Mouse (Mus musculus) myocyte (in vitro differentiated cells): Measurements from ENCODE around the gene Susd3. TPM values are rescaled to one million over a fixed set of nuclear protein-coding genes. Genes with fewer than 3 reads are reported as not detected.

Experiments used
- H3K27me3 ChIP-seq: one replicate; pipeline ENCODE4 v1.6.1; 2011; ENCODE audit not compliant: control insufficient read depth, insufficient read depth, insufficient read length
- H3K36me3 ChIP-seq: one replicate; pipeline ENCODE4 v1.6.1; 2011; ENCODE audit not compliant: control insufficient read depth, insufficient read depth
- H3K4me2 ChIP-seq: one replicate; pipeline ENCODE4 v1.6.1; 2011; ENCODE audit warnings: low read depth, control low read depth
- H3K4me3 ChIP-seq: one replicate; pipeline ENCODE4 v1.5.1; 2011; ENCODE audit warnings: mild to moderate bottlenecking, control low read depth, moderate library complexity
- H3K79me2 ChIP-seq: one replicate; pipeline ENCODE4 v1.6.1; 2011; ENCODE audit not compliant: control insufficient read depth, insufficient read depth
- H3ac ChIP-seq: one replicate; pipeline ENCODE4 v1.6.1; 2011; ENCODE audit not compliant: control insufficient read depth, insufficient read length
- CEBPB ChIP-seq: IDR thresholded peaks from 2 replicates; pipeline ENCODE4 v1.6.1; 2011; ENCODE audit warnings: mild to moderate bottlenecking, moderate library complexity; ENCODE audit not compliant: poor library complexity, insufficient read depth, severe bottlenecking
- E2F4 ChIP-seq: IDR thresholded peaks from one replicate; pipeline ENCODE4 v1.6.1; 2011; ENCODE audit warnings: mild to moderate bottlenecking, control low read depth, moderate library complexity; ENCODE audit not compliant: insufficient read depth
- MAX ChIP-seq: IDR thresholded peaks from one replicate; pipeline ENCODE4 v1.6.1; 2011; ENCODE audit warnings: low read depth, mild to moderate bottlenecking, control low read depth
- MYOD1 ChIP-seq, 3 experiments: IDR thresholded peaks; one replicate each; pipeline ENCODE4 v1.6.1; 2011; ENCODE audit warnings: control low read depth in 2 of 3, low read depth in 2 of 3, mild to moderate bottlenecking in 2 of 3, moderate library complexity in 1 of 3; ENCODE audit not compliant: insufficient read length in 2 of 3, control insufficient read depth in 1 of 3
- MYOG ChIP-seq, 3 experiments: IDR thresholded peaks; one replicate each; pipeline ENCODE4 v1.6.1; 2011; ENCODE audit warnings: control low read depth in 2 of 3, low read depth in 2 of 3, mild to moderate bottlenecking in 2 of 3; ENCODE audit not compliant: insufficient read length in 2 of 3, control insufficient read depth in 1 of 3, insufficient read depth in 1 of 3
- POLR2A ChIP-seq: IDR thresholded peaks from one replicate; pipeline ENCODE4 v1.6.1; 2011; ENCODE audit warnings: low read depth, mild to moderate bottlenecking, control low read depth, moderate library complexity; ENCODE audit not compliant: insufficient read length
- POLR2AphosphoS2 ChIP-seq: IDR thresholded peaks from one replicate; pipeline ENCODE4 v1.6.1; 2011; ENCODE audit warnings: low read depth, control low read depth; ENCODE audit not compliant: insufficient read length
- REST ChIP-seq: IDR thresholded peaks from one replicate; pipeline ENCODE4 v1.6.1; 2011; ENCODE audit warnings: mild to moderate bottlenecking, control low read depth, moderate library complexity; ENCODE audit not compliant: insufficient read depth, insufficient read length
- SRF ChIP-seq: IDR thresholded peaks from one replicate; pipeline ENCODE4 v1.6.1; 2011; ENCODE audit warnings: low read depth; ENCODE audit not compliant: control insufficient read depth, insufficient read length
- TCF12 ChIP-seq: IDR thresholded peaks from one replicate; pipeline ENCODE4 v1.6.1; 2011; ENCODE audit warnings: mild to moderate bottlenecking, control low read depth; ENCODE audit not compliant: poor library complexity, insufficient read depth, severe bottlenecking
- TCF3 ChIP-seq: IDR thresholded peaks from one replicate; pipeline ENCODE4 v1.6.1; 2011; ENCODE audit warnings: low read depth, control low read depth; ENCODE audit not compliant: insufficient read length
- USF1 ChIP-seq: IDR thresholded peaks from one replicate; pipeline ENCODE4 v1.6.1; 2011; ENCODE audit warnings: low read depth, mild to moderate bottlenecking, control low read depth, moderate library complexity
- polyA plus RNA-seq: library from polyadenylated mRNA; unstranded; fragments of >200 nt; fragmentation: generic; extraction: Trizol; gene quantifications from one replicate; pipeline ENCODE4 v1.2.1, GENCODE M21; 2012; ENCODE audit warnings: missing spikeins

Susd3 gene
- polyA plus RNA-seq, 1 experiment = 2.2 TPM

GRCm38 (mm10) chr13:49225159-49225558, 23.3 kb downstream of the Susd3 start:
- Histone ChIP-seq H3K4me3 (no peak overlapping the region), H3K36me3 (no peaks in the 10 kb centered on the region), H3K79me2 (no peaks in the 10 kb centered on the region), H3K27me3 (no peaks in the 10 kb centered on the region), H3ac (no peak overlapping the region), H3K4me2 (no peak overlapping the region)
- no peak for TF ChIP-seq TCF12
- TF ChIP-seq SRF = no peak
- TF ChIP-seq POLR2A = no peak
- TF ChIP-seq MYOG (IDR thresholded peaks at IDR 0.05; ENCODE audit: control insufficient read depth in 1 of 3, insufficient read depth in 1 of 3, insufficient read length in 2 of 3, low read depth in 2 of 3) = no peak
- TF ChIP-seq REST = no peak
- no peak for TF ChIP-seq MYOD1 (IDR thresholded peaks at IDR 0.05; ENCODE audit: control insufficient read depth in 1 of 3, insufficient read length in 2 of 3, low read depth in 2 of 3)
- TF ChIP-seq USF1 = no peak
- TF ChIP-seq CEBPB = no peak
- no peak for TF ChIP-seq POLR2AphosphoS2
- TF ChIP-seq MAX = no peak
- TF ChIP-seq TCF3 = no peak
- TF ChIP-seq E2F4 = no peak

DNA sequence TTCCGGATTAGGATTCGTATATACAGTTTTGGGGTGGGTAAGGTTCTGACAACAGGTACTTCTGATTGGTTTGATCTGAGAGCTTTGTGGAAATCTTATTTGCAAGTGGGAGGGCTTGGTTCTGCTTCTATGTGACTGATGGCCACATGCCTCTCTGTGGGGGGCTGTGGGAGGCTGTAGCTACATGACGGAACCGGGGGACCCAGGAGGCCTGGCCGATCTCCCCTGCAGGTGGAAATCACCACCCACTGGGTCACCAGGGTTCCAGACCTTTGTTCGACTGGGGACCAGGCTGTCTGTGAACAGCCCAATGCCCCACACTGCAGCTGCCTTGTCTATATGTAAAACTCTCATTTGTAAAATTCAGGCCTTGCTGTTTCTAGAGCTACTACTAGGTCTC, 23.8 kb downstream of the Susd3 start:
- TF ChIP-seq USF1 = no peak
- Histone ChIP-seq H3K36me3 (no peaks in the 10 kb centered on the region), H3K27me3 (no peaks in the 10 kb centered on the region), H3ac (no peak overlapping the region), H3K4me2 (no peak overlapping the region), H3K79me2 (no peaks in the 10 kb centered on the region), H3K4me3 (no peak overlapping the region)

DNA sequence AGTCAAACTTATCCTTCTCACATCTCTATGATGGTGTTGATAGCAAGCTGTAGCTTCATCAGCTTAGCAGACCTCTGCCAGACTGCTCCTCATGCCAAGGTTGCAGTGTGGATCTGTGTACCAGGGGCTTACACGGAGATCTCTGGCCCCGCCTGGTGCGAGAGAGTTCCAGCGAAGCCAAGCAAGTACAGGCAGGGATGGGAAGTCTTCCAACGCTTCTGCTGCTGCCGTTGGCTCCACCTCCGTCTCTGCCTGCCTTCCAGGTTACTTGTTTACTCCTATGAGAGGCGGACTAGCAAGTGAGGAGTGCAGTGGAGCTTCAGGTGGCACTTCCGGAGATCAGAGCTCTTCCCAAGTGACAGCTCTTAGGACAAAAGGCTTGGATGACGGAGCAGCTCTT, 24.2 kb downstream of the Susd3 start:
- H3K4me3 ChIP-seq = no peak overlapping the region
- no peaks in the 10 kb centered on the region for H3K79me2 ChIP-seq
- no peak overlapping the region for H3K4me2 ChIP-seq
- no peaks in the 10 kb centered on the region for H3K36me3 ChIP-seq
- H3ac ChIP-seq = no peak overlapping the region
- TF ChIP-seq SRF (no peak), TCF12 (no peak), E2F4 (no peak), MYOG (IDR thresholded peaks at IDR 0.05; ENCODE audit: control insufficient read depth in 1 of 3, insufficient read depth in 1 of 3, insufficient read length in 2 of 3, low read depth in 2 of 3) (no peak), POLR2AphosphoS2 (no peak), POLR2A (no peak), CEBPB (no peak), MAX (no peak), USF1 (no peak), REST (no peak), MYOD1 (IDR thresholded peaks at IDR 0.05; ENCODE audit: control insufficient read depth in 1 of 3, insufficient read length in 2 of 3, low read depth in 2 of 3) (no peak), TCF3 (no peak)
- no peaks in the 10 kb centered on the region for H3K27me3 ChIP-seq

DNA sequence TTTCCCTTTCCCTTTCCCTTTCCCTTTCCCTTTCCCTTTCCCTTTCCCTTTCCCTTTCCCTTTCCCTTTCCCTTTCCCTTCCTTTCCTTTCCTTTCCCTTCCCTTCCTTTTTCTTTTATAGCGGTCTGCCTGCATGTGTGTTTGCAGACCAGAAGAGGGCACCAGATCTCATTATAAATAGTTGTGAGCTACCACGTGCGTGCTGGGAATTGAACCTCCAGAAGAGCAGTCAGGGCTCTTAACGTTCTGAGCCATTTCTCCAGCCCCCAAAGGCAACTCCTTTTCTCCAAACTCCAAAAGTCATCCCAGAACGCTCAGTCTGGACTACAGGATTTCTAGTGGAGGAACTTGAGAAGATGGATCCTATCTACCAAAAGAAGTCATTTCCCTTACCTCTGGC, 27.6 kb downstream of the Susd3 start:
- H3ac ChIP-seq = no peak overlapping the region
- no peaks in the 10 kb centered on the region for H3K27me3 ChIP-seq
- no peak overlapping the region for H3K4me2 ChIP-seq
- no peaks in the 10 kb centered on the region for H3K36me3 ChIP-seq
- no peaks in the 10 kb centered on the region for H3K79me2 ChIP-seq
- H3K4me3 ChIP-seq = no peak overlapping the region
- TF ChIP-seq E2F4 (no peak), TCF3 (no peak), MAX (no peak), TCF12 (no peak), MYOD1 (IDR thresholded peaks at IDR 0.05; ENCODE audit: control insufficient read depth in 1 of 3, insufficient read length in 2 of 3, low read depth in 2 of 3) (no peak), USF1 (no peak), CEBPB (no peak), MYOG (IDR thresholded peaks at IDR 0.05; ENCODE audit: control insufficient read depth in 1 of 3, insufficient read depth in 1 of 3, insufficient read length in 2 of 3, low read depth in 2 of 3) (no peak), POLR2AphosphoS2 (no peak)

DNA sequence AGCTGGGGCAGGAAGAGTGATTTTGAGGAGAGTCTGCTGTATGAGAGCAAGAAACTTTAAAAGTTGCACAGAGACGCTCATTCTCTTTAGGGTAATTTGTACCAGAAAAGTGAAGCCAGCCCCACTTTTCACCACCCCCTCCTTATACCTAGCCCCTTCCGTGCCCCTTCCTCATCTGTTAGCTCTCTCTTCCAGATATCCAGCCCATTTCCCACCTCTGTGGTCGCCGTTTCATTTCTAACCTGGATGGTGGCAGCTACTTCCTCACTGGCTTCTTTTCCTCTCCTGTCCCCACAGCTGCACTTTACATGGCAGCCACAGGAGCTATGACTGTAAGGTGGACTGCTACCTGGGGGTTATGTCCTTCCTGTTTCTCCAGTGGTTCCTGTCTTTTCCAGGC, 29.1 kb downstream of the Susd3 start:
- no peak for TF ChIP-seq USF1
- no peak for TF ChIP-seq TCF12
- no peak for TF ChIP-seq POLR2A
- TF ChIP-seq REST = no peak
- TF ChIP-seq MAX = no peak
- TF ChIP-seq CEBPB = no peak
- Histone ChIP-seq H3K27me3 (no peaks in the 10 kb centered on the region), H3K4me3 (no peak overlapping the region), H3K4me2 (no peak overlapping the region), H3K36me3 (no peaks in the 10 kb centered on the region), H3ac (no peak overlapping the region), H3K79me2 (no peaks in the 10 kb centered on the region)
